Mouse (Mus musculus) liver, adult 2 months (tissue): Measurements from ENCODE around the gene Rccd1.

Experiments
- CTCF ChIP-seq: fragments of 200-500 bp; IDR thresholded peaks from 2 replicates; pipeline ENCODE4 v1.5.1; 2011; ENCODE audit warnings: low read depth, low read length, control low read depth
- POLR2A ChIP-seq: fragments of 200-500 bp; IDR thresholded peaks from 2 replicates; pipeline ENCODE4 v1.6.1; 2011; ENCODE audit warnings: low read length, control low read depth; ENCODE audit not compliant: insufficient read depth; ENCODE audit errors: extremely low read depth

DNA sequence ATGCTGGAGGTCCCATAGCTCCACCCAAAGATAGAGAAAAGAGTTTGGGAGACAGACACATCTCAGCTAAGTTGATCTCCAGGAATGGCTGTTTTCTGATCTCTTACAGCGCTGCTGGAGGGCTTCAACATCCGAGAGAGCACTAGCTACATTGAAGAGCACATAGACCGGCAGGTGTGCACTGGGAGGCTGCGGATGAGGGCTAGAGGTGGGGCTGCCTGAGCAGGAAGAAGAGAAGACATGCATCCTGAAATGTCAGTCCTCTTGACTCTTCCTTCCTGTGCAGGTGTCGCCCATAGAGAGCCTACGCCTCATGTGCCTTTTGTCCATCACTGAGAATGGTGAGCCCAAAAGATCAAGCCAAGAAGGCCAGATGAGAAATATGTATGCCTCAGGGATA lies 38.5 kb downstream of the Rccd1 start:
- TF ChIP-seq CTCF (no peak), POLR2A (no peak)
